Mouse (Mus musculus): ENCODE results near the gene Bicra. TPM values are rescaled to one million over a fixed set of nuclear protein-coding genes. Genes with fewer than 3 reads are reported as not detected.

The Bicra gene
- polyA plus RNA-seq, 1 experiment: 30.6 TPM

- Histone ChIP-seq H3K36me3 (replicated peaks; ENCODE audit: low read length) (no peaks in the 10 kb centered on the region), H3K4me1 (peaks cover 19% of the 10 kb centered on the region), H3K27me3 (replicated peaks) (no peaks in the 10 kb centered on the region), H3K9me3 (peaks cover 12% of the 10 kb centered on the region), H3K4me3 (replicated peaks) (no peak within 1 kb of the TSS)
- TF ChIP-seq FLI1 (IDR thresholded peaks at IDR 0.05; ENCODE audit: low read length): no peak
- TF ChIP-seq GATA1 (IDR thresholded peaks at IDR 0.05; ENCODE audit: borderline replicate concordance, low read length): no peak
Measured at GRCm38 (mm10) chr7:16061219-16062098, 13.7 kb upstream of the Bicra start, which contains the start of gene Zfp541. Gene Zfp541 (plus strand): TSS chr7:16061814.

- TF ChIP-seq FLI1 (IDR thresholded peaks at IDR 0.05; ENCODE audit: low read length) (no peak), GATA1 (IDR thresholded peaks at IDR 0.05; ENCODE audit: borderline replicate concordance, low read length) (no peak)
- no peaks in the 10 kb centered on the region for H3K27me3 ChIP-seq (replicated peaks)
- H3K4me1 ChIP-seq: peaks cover 50% of the 10 kb centered on the region
- peaks cover 9% of the 10 kb centered on the region for H3K9me3 ChIP-seq
- H3K36me3 ChIP-seq (replicated peaks; ENCODE audit: low read length): no peaks in the 10 kb centered on the region
- H3K4me3 ChIP-seq (replicated peaks): peak overlapping the region; percentile 36
Measured at GRCm38 (mm10) chr7:16057136-16057534, 9.4 kb upstream of the Bicra start.

DNA sequence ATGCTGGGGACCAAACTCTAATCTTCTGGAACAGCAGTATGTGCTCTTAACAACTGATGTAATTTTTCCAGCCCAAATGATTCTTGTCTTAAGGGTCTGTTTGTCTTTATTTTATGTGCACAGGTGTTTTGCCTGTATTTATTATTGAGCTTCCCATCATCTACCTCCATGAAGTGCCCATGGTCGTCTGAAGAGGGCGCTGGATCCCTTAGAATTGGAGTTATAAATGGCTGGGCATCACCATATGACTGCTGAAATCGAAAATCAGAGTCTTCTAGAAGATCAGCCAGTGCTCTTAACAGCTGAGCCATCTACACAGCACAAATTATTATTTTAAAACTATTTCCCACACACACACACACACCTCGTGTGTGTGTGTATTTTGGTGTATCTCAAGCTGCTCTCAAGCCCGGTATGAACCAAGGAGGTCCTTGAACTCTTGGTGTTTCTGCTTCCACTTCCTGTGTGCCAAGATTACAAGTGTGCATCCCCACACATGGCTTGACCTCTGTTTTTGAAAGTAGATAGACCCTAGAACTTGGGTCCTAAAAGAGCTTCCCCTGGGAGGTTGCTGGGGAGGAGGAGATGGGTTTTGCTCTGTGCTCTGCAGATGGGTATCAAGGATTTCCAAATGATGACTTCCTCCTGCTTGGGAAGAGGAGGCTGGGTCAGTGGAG, 8.9 kb upstream of the Bicra start:
- peaks cover 4% of the 10 kb centered on the region for H3K9me3 ChIP-seq
- peak overlapping the region; percentile 36 for H3K4me3 ChIP-seq (replicated peaks)
- H3K4me1 ChIP-seq: peaks cover 53% of the 10 kb centered on the region
- TF ChIP-seq GATA1 (IDR thresholded peaks at IDR 0.05; ENCODE audit: borderline replicate concordance, low read length): no peak
- no peak for TF ChIP-seq FLI1 (IDR thresholded peaks at IDR 0.05; ENCODE audit: low read length)
- no peaks in the 10 kb centered on the region for H3K36me3 ChIP-seq (replicated peaks; ENCODE audit: low read length)
- H3K27me3 ChIP-seq (replicated peaks): no peaks in the 10 kb centered on the region

GRCm38 (mm10) chr7:16055665-16056064, 7.9 kb upstream of the Bicra start:
- Histone ChIP-seq H3K4me3 (replicated peaks) (peak overlapping the region; percentile 46), H3K36me3 (replicated peaks; ENCODE audit: low read length) (peaks cover 3% of the 10 kb centered on the region), H3K4me1 (peaks cover 62% of the 10 kb centered on the region), H3K9me3 (no peaks in the 10 kb centered on the region), H3K27me3 (replicated peaks) (no peaks in the 10 kb centered on the region)
- no peak for TF ChIP-seq FLI1 (IDR thresholded peaks at IDR 0.05; ENCODE audit: low read length)
- TF ChIP-seq GATA1 (IDR thresholded peaks at IDR 0.05; ENCODE audit: borderline replicate concordance, low read length): no peak

DNA sequence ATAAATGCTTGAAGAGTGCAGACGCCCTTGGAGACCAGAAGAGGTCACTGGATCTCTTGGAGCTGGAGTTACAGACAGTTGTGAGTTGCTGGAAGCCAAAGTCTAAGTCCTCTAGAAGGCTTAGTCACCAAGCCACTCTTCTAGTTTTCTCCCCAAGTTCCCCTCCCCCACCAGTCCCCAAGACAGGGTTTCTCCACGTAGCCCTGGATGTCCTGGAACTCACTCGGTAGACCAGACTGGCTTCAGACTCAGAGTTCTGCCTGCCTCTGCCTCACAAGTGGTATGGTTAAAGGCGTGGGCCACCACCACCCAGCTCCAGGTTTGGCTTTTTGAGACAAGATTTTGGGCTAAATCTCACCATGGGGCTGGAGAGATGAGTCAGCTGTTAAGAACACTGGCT, 7.2 kb upstream of the Bicra start:
- H3K4me3 ChIP-seq (replicated peaks): no peak overlapping the region
- no peak for TF ChIP-seq GATA1 (IDR thresholded peaks at IDR 0.05; ENCODE audit: borderline replicate concordance, low read length)
- TF ChIP-seq FLI1 (IDR thresholded peaks at IDR 0.05; ENCODE audit: low read length): no peak
- peaks cover 69% of the 10 kb centered on the region for H3K4me1 ChIP-seq
- no peaks in the 10 kb centered on the region for H3K27me3 ChIP-seq (replicated peaks)
- H3K36me3 ChIP-seq (replicated peaks; ENCODE audit: low read length): peaks cover 10% of the 10 kb centered on the region
- H3K9me3 ChIP-seq: no peaks in the 10 kb centered on the region

DNA sequence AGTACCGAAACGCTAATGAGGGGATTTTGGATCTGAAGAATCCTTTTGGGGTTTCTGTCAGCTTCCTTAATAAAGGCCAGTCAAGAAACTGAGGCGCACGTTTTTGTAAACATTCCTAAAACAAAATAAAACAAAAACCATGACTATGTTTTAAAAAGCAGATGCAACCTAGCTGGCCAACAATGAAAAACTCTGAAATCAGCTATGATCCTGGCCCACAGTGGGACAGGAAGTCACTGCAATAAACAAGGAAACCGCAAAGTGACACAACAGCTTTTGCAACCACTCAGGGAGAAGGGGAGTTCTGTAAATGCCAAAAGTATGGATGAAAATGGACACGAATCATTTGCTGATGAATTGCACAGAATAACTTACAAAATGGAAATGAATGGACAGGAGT, 5.4 kb upstream of the Bicra start:
- peaks cover 71% of the 10 kb centered on the region for H3K4me1 ChIP-seq
- no peaks in the 10 kb centered on the region for H3K9me3 ChIP-seq
- H3K27me3 ChIP-seq (replicated peaks): no peaks in the 10 kb centered on the region
- H3K4me3 ChIP-seq (replicated peaks): peak overlapping the region; percentile 95
- TF ChIP-seq FLI1 (IDR thresholded peaks at IDR 0.05; ENCODE audit: low read length): no peak
- TF ChIP-seq GATA1 (IDR thresholded peaks at IDR 0.05; ENCODE audit: borderline replicate concordance, low read length): no peak
- peaks cover 14% of the 10 kb centered on the region for H3K36me3 ChIP-seq (replicated peaks; ENCODE audit: low read length)

DNA sequence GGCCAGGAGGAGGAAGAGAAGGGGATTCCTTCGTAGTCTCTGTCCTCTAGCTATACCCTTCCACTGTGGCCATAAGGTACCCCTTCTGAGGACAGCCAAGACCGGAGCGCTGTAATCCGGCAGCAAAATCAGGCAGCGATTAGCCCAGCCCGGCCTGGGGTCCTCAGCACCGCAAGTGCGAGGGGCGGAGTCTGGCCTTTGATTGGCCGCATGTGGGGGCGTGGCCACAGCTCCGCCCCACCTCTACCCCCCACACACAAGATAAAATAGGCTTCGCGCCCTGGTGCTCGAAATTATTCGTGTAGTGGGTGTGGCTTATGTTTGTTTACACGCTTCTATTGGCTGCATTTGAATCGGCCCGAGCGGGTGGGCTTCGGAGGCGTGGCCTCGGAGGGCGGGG, 5.0 kb upstream of the Bicra start:
- peaks cover 14% of the 10 kb centered on the region for H3K36me3 ChIP-seq (replicated peaks; ENCODE audit: low read length)
- TF ChIP-seq GATA1 (IDR thresholded peaks at IDR 0.05; ENCODE audit: borderline replicate concordance, low read length) (no peak), FLI1 (IDR thresholded peaks at IDR 0.05; ENCODE audit: low read length) (no peak; the same call in 1 of the 2 replicates)
- H3K27me3 ChIP-seq (replicated peaks): no peaks in the 10 kb centered on the region
- peaks cover 67% of the 10 kb centered on the region for H3K4me1 ChIP-seq
- no peaks in the 10 kb centered on the region for H3K9me3 ChIP-seq
- peak overlapping the region; percentile 95 for H3K4me3 ChIP-seq (replicated peaks)

DNA sequence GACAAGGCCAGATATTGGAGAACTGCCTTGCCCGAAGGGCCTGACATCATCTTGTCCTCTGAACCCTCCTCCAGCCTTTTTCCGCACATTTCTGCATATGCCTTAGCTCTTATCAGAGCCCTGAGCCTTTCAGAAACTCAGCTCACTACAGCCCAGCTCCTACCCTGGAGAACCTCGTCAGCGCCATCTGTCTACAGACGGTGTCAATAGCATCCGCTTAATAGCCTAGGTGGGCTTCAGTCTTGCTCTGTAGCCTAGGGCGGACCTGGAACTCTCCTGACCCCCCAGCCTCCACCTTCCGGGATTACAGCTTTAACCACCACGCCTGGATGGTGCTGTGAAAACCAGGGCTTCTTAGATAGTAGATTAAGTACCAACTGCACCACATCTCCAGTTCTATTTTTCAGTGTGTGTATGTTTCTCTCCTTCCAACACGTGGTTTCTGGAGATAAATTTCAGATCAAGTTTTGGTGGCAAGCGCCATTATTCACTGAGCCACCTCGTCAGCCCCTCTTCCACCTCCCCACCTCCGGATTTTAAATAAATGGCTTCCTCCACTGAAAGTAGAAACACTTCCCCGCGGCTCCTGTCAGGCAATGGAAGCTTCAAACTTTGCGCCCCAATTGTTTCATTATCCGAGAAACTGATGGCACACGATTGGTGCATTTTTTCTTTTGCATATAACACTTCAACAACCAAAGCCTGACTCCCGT, 4.3 kb upstream of the Bicra start:
- H3K4me1 ChIP-seq: peaks cover 61% of the 10 kb centered on the region

DNA sequence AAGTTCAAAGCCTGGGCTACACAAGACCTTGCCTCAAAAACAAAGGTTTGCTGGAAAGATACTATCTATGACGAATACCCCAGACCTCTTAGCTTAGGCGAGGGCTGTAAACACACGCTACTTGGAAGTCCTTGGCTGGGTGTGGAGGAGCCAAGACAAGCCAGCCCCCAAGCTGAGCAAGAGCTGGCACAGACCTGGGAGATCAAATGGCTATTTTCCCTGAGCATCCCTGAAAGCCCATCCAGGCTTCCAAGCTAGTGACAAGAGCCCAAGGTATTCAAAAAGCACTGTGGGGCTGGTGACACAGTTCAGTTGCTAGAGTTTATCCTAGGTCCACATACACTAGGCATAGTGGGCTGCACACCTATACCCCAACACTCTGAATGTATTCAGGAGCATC, 2.9 kb upstream of the Bicra start:
- peak overlapping the region; percentile 100 for H3K4me3 ChIP-seq (replicated peaks)

More for the DNA sequence above, 4.3 kb upstream of the Bicra start:
- Histone ChIP-seq H3K9me3 (no peaks in the 10 kb centered on the region), H3K36me3 (replicated peaks; ENCODE audit: low read length) (peaks cover 14% of the 10 kb centered on the region), H3K4me3 (replicated peaks) (peak overlapping the region; percentile 95), H3K27me3 (replicated peaks) (no peaks in the 10 kb centered on the region)
- TF ChIP-seq FLI1 (IDR thresholded peaks at IDR 0.05; ENCODE audit: low read length) (no peak), GATA1 (IDR thresholded peaks at IDR 0.05; ENCODE audit: borderline replicate concordance, low read length) (no peak)

More for the DNA sequence above, 2.9 kb upstream of the Bicra start:
- H3K9me3 ChIP-seq: no peaks in the 10 kb centered on the region
- TF ChIP-seq FLI1 (IDR thresholded peaks at IDR 0.05; ENCODE audit: low read length) (no peak), GATA1 (IDR thresholded peaks at IDR 0.05; ENCODE audit: borderline replicate concordance, low read length) (no peak)
- peaks cover 14% of the 10 kb centered on the region for H3K36me3 ChIP-seq (replicated peaks; ENCODE audit: low read length)
- peaks cover 55% of the 10 kb centered on the region for H3K4me1 ChIP-seq
- H3K27me3 ChIP-seq (replicated peaks): no peaks in the 10 kb centered on the region
